Mouse (Mus musculus): ENCODE measurements around the gene BC049352.

DNA sequence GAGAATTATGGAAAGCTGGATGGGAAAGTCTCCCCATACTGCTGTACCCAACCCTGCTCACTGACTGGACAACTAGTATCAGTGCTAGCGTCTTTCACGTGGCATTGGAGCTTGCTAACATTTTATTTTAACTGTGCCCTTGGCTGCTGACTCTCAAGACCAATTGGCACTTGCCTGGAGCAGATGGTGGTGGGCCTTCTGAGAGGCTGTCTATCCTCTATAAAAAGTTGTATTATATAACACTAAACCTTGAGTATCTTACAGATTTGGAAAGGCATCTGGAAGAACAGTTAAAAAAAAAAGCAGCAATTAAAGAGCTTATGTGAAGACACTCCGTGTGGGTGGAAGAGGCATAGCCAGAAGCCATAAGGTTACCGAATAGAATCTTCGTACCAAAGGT is 11.7 kb upstream of the BC049352 start:
- TF ChIP-seq POLR2A (IDR thresholded peaks at IDR 0.05; ENCODE audit: insufficient read depth, low read depth, low read length) = no peak
- TF ChIP-seq CTCF (IDR thresholded peaks at IDR 0.05) = no peak

Measured in heart, adult 2 months (tissue).